Mouse (Mus musculus) heart, postnatal 0 days (tissue): ENCODE data around the gene Ubash3b.

ENCODE experiments used
- CTCF ChIP-seq: IDR thresholded peaks from 2 replicates; pipeline ENCODE4 v1.5.1; 2016; ENCODE audit warnings: antibody characterized with exemption, control low read depth, low read depth
- EP300 ChIP-seq: IDR thresholded peaks from 2 replicates; pipeline ENCODE4 v1.6.1; 2016; ENCODE audit warnings: antibody characterized with exemption, low read depth

GRCm38 (mm10) chr9:41079428-41080155, 81.9 kb downstream of the Ubash3b start:
- no peak for TF ChIP-seq EP300
- no peak for TF ChIP-seq CTCF
